Mouse (Mus musculus) CD4-positive, CD25-positive, alpha-beta regulatory T cell, adult 4 months (primary cell): ENCODE measurements around the gene Sox18. TPM values are rescaled to one million over a fixed set of nuclear protein-coding genes. Genes with fewer than 3 reads are reported as not detected.

Source experiments
- ATAC-seq: one replicate; pipeline ENCODE4 v1.8.0; 2017
- polyA plus RNA-seq, 2 experiments: library from polyadenylated mRNA; unstranded; fragments of 100-300 nt; shearing (Covaris generic); gene quantifications; one replicate each; pipeline ENCODE4 v1.2.1; 2017

The Sox18 gene
- polyA plus RNA-seq, 2 experiments from 2014 or later: not detected

DNA sequence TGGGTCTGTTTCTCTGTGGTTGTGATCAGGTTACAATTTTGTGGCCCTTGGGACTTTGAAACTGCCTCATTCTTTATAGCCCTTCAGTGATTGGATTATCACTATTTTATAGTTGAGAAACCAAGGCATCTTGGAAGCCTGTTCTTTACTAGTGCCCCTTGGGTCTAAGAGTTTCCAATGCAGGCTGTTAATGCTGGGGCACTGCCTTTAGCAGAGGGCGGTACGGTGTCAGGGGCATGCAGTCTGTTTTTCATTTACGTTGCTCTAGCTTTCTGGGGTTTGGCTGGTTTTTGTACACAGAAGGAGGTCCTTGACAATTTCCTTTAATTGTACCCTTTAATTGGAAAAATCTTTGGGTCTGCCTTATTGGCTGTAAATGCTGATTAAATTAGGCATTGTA lies 25.8 kb downstream of the Sox18 start:
- no peak for ATAC-seq

DNA sequence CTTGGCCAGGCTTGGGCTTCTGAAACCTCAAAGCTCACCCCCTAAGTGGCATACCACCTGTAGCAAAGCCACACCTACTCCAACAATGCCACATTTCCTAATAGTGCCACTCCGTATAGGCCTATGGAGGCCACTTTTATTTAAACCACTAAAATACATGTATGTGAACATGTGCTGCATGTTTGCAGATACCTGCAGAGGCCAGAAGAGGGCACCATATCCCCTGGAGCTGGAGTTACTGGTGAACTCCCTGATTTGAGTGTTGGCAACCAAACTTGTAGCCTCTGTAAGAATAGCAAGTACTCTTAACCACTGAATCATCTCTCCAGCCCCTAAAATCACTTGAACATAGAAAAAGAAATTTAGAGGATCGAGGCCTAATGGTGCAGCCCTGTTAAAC lies 27.1 kb downstream of the Sox18 start:
- ATAC-seq: no peak

DNA sequence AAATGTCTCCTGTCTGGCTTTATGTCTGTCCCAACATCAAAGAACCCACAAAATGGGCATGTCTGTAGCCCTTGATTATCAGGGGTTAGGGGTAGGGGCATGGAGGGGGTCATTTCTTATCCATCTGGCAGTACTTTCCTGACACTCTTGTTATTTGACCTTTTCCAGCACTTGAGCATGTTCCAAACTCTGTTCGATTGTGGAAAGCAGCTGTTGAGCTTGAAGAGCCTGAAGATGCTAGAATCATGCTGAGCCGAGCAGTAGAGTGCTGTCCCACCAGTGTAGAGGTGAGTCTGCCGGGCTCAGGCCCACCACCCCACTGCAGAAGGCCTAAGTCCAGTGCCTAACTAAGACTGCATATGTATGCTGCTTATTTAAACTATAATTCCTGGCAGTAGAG lies 35.6 kb downstream of the Sox18 start:
- no peak for ATAC-seq

DNA sequence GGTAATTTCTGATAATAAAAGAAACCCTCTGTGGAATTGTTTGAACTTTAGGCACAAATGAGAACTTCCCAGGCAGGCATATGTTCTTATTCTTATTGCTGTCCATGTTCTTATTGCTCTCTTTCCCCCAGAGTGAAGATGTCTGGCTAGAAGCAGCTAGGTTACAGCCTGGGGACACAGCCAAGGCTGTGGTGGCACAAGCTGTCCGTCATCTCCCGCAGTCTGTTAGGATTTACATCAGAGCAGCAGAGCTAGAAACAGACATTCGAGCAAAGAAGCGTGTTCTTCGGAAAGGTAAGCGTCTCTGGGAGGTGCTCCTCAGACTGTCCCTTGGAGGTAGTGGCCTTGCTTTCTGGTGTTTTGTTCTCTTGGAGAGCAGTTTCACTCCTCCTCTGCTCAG lies 38.8 kb downstream of the Sox18 start:
- no peak for ATAC-seq

GRCm38 (mm10) chr2:181628471-181628870 lies 43.0 kb downstream of the Sox18 start:
- ATAC-seq: no peak

DNA sequence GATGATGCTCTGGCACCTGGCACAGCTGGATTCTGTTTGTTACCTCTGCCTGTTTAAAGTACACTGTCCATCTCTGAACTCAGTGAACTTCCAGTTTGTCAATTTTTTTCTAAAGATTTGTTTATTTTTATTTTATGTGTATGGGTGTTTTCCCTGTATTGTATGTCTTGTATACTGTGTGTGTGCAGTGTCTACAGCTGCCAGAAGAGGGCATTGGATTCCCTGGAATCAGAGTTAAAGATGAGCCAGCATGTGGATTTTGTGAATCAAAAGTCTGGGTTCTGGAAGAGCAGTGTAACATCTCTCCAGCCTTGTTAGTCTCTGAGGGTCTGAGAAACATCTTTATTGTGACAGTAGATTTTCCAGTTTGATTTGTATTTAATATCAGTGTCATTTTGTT lies 48.0 kb downstream of the Sox18 start:
- no peak for ATAC-seq

Other genes starting within 250 kb of the Sox18 start
- 1 to 10 TPM; 3.4 to 4.3 TPM for gene Zbtb46, start 212.2 kb downstream of the Sox18 start, polyA plus RNA-seq
- gene Abhd16b, start 178.4 kb downstream of the Sox18 start, polyA plus RNA-seq: not detected
- 100 to 1,000 TPM; 108 to 109 TPM for gene Tpd52l2, start 174.5 kb downstream of the Sox18 start, polyA plus RNA-seq
- 10 to 100 TPM; 39.4 to 46.7 TPM for gene Dnajc5, start 151.2 kb downstream of the Sox18 start, polyA plus RNA-seq
- 100 to 1,000 TPM; 178 to 280 TPM for gene Uckl1, start 86.7 kb downstream of the Sox18 start, polyA plus RNA-seq
- gene Prpf6, start 79.8 kb downstream of the Sox18 start, polyA plus RNA-seq: 100 to 1,000 TPM in 1 of 2 experiments, 10 to 100 TPM in 1; 86.8 to 115 TPM
- 10 to 100 TPM; 19.0 to 45.0 TPM for gene Zfp512b, start 78.8 kb downstream of the Sox18 start, polyA plus RNA-seq
- 1 to 10 TPM; 5.9 to 7.1 TPM for gene Samd10, start 72.4 kb downstream of the Sox18 start, polyA plus RNA-seq
- gene Gm29797, start 14.6 kb downstream of the Sox18 start, polyA plus RNA-seq: not detected
- gene Tcea2, start 8.7 kb upstream of the Sox18 start, polyA plus RNA-seq: 10 to 100 TPM; 14.3 to 16.0 TPM
- gene Rgs19, start 22.3 kb upstream of the Sox18 start, polyA plus RNA-seq: 100 to 1,000 TPM; 174 to 198 TPM
- not detected for gene Lkaaear1, start 26.8 kb upstream of the Sox18 start, polyA plus RNA-seq
- gene Oprl1, start 43.4 kb upstream of the Sox18 start, polyA plus RNA-seq: not detected
- gene Myt1, start 91.7 kb upstream of the Sox18 start, polyA plus RNA-seq: not detected
- 10 to 100 TPM; 65.5 to 69.4 TPM for gene Pcmtd2, start 166.2 kb upstream of the Sox18 start, polyA plus RNA-seq
- gene Polr3k, start 192.7 kb upstream of the Sox18 start, polyA plus RNA-seq: 10 to 100 TPM; 54.0 to 72.0 TPM